Mouse (Mus musculus): ENCODE data around the gene Armc10.

- TF ChIP-seq POLR2A (IDR thresholded peaks at IDR 0.05; ENCODE audit: extremely low read depth, insufficient read depth, low read length) (no peak), CTCF (IDR thresholded peaks at IDR 0.05; ENCODE audit: low read depth, low read length) (no peak)
These were observed 34.4 kb downstream of the Armc10 start for GRCm38 (mm10) chr5:21680029-21680428.

All from liver, adult 2 months (tissue).